Mouse (Mus musculus) olfactory bulb, adult 2 months (tissue): ENCODE data around the gene Kalrn.

ENCODE experiments used
- CTCF ChIP-seq: fragments of 200-500 bp; IDR thresholded peaks from 2 replicates; pipeline ENCODE4 v1.5.1; 2012; ENCODE audit warnings: low read depth, mild to moderate bottlenecking, low read length, moderate library complexity; ENCODE audit not compliant: insufficient read depth
- POLR2A ChIP-seq: fragments of 200-500 bp; IDR thresholded peaks from 2 replicates; pipeline ENCODE4 v1.6.1; 2012; ENCODE audit warnings: mild to moderate bottlenecking, low read depth, low read length, moderate library complexity; ENCODE audit not compliant: insufficient read depth

DNA sequence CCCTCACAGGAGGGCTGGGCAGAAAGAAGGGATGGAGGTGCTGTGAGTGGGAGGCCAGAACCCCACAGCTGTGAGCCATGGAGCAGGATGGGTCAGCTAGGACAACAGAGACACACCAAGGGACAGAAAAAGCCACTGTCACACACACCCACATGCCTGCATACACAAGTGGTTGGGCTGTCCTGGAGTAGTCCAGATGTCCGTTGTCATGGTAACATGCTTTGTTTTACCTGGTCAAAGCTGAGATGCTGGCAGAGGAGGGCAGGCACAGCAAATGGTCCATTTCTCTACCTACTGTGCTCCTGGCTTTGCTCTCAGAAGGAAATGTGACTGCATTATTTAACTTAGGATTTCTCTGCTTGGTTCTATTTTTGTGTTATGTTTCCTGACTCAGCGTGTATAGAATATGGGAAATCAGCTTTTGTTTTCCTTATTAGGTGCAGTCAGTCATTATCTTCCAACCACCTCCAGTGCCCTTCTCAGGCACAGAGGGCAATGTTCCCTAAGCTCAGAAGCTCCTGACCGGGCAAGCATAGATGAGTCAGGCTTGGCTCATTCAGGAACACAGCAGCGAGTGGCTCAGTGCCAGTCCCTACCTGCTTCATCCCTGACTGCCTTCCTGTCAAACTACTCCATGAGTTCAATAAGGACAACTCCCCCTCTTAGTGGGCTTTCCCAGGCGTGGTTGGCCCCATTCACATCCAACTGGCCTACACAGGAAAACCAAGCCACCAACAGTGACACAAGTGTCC is 183.6 kb downstream of the Kalrn start:
- TF ChIP-seq POLR2A (no peak), CTCF (no peak)
